Mouse (Mus musculus) embryo, embryonic 11.5 days (tissue): ENCODE measurements around the gene Pbsn.
"Not testable (repeated sequence)": the region's sequence is repeated elsewhere in the genome, so short reads cannot be mapped to it uniquely, and the experiment has no call there.

ENCODE experiments used
- DNase-seq: peaks from one replicate; pipeline ENCODE4 v3.0.0-alpha.2; 2012; ENCODE audit warnings: low read depth, low spot score

Pbsn gene

GRCm38 (mm10) chrX:77853523-77853922 lies at the start of gene Pbsn:
Gene Pbsn (minus strand): TSS chrX:77853623.
- no peak for DNase-seq

- DNase-seq, result not testable (repeated sequence)
Observed at GRCm38 (mm10) chrX:77880033-77880432, 26.6 kb upstream of the Pbsn start.

GRCm38 (mm10) chrX:77864458-77864857 lies 11.0 kb upstream of the Pbsn start, which contains the start of gene Gm14744:
Gene Gm14744 (plus strand): TSS chrX:77864758.
- DNase-seq, result not testable (repeated sequence)

- no peak for DNase-seq
Observed at GRCm38 (mm10) chrX:77812031-77812430, 41.4 kb downstream of the Pbsn start.

GRCm38 (mm10) chrX:77810608-77811206 lies 42.7 kb downstream of the Pbsn start:
- peak; percentile 23 for DNase-seq

- peak; percentile 20 for DNase-seq
Observed at GRCm38 (mm10) chrX:77808602-77809001, 44.8 kb downstream of the Pbsn start.

GRCm38 (mm10) chrX:77802293-77802692 lies 51.1 kb downstream of the Pbsn start:
- DNase-seq, result no peak

GRCm38 (mm10) chrX:77801543-77801942 lies 51.9 kb downstream of the Pbsn start:
- no peak for DNase-seq

GRCm38 (mm10) chrX:77799554-77799953 lies 53.9 kb downstream of the Pbsn start:
- no peak for DNase-seq

GRCm38 (mm10) chrX:77797801-77798200 lies 55.6 kb downstream of the Pbsn start:
- DNase-seq, result no peak

GRCm38 (mm10) chrX:77796916-77797315 lies 56.5 kb downstream of the Pbsn start:
- DNase-seq, result no peak

GRCm38 (mm10) chrX:77796238-77796835 lies 57.1 kb downstream of the Pbsn start, which contains the start of gene Prkx:
Gene Prkx (minus strand): TSS chrX:77796278.
- DNase-seq, result peak; percentile 23

GRCm38 (mm10) chrX:77795858-77796174 lies 57.6 kb downstream of the Pbsn start:
- peak; percentile 67 for DNase-seq

GRCm38 (mm10) chrX:77794962-77795857 lies 58.2 kb downstream of the Pbsn start:
- peak; percentile 16 for DNase-seq

GRCm38 (mm10) chrX:77788675-77789074 lies 64.7 kb downstream of the Pbsn start:
- no peak for DNase-seq
